Mouse (Mus musculus) heart, postnatal 14 days (tissue): ENCODE data around the gene Ctla4. TPM values are rescaled to one million over a fixed set of nuclear protein-coding genes. Genes with fewer than 3 reads are reported as not detected.

Source experiments
- DNase-seq, 2 experiments: peaks; one replicate each; pipeline ENCODE4 v3.0.0; 2021 to 2022
- intact Hi-C: fragments of 180-260 bp; cut with DNase I; formaldehyde crosslinking; loops from one replicate; pipeline ENCODE4 v1.15.1; 2025
- total RNA-seq, 2 experiments: library from RNA; stranded (reverse); gene quantifications; 2 replicates each; pipeline ENCODE4 v1.2.3; 2021

Ctla4 gene
- total RNA-seq, 2 experiments from 2014 or later = 0.22 to 0.54 TPM

GRCm38 (mm10) chr1:60954759-60955158 lies 68.0 kb downstream of the Ctla4 start:
- intact Hi-C loops = loop anchor here (10.0 kb wide), 3 partner anchors 240 to 550 kb away; partner anchors contain the start of genes Abi2, Cd28 and Raph1
- DNase-seq = peak in 1 of 2 experiments; percentile 53

GRCm38 (mm10) chr1:60955186-60955585 lies 68.4 kb downstream of the Ctla4 start:
- DNase-seq = no peak
- intact Hi-C loops = loop anchor here (10.0 kb wide), 3 partner anchors 240 to 550 kb away; partner anchors contain the start of genes Abi2, Cd28 and Raph1

GRCm38 (mm10) chr1:60956196-60956595 lies 69.4 kb downstream of the Ctla4 start:
- intact Hi-C loops = loop anchor here (10.0 kb wide), 3 partner anchors 241 to 551 kb away; partner anchors contain the start of genes Abi2, Cd28 and Raph1
- DNase-seq = no peak

- intact Hi-C loops = loop anchor here (10.0 kb wide), 3 partner anchors 243 to 553 kb away; partner anchors contain the start of genes Abi2, Cd28 and Raph1
- no peak for DNase-seq
Observed at GRCm38 (mm10) chr1:60958287-60958686, 71.5 kb downstream of the Ctla4 start.

- intact Hi-C loops = loop anchor here (10.0 kb wide), 3 partner anchors 244 to 554 kb away; partner anchors contain the start of genes Abi2, Cd28 and Raph1
Observed at GRCm38 (mm10) chr1:60959246-60959645, 72.4 kb downstream of the Ctla4 start.

GRCm38 (mm10) chr1:60960451-60960850 lies 73.7 kb downstream of the Ctla4 start:
- intact Hi-C loops = loop anchor here (2.0 to 10.0 kb wide), 2 partner anchors 98 to 666 kb away; no protein-coding TSS in a partner anchor
- DNase-seq = peak; percentile 51 to 64

More at GRCm38 (mm10) chr1:60959246-60959645, 72.4 kb downstream of the Ctla4 start:
- no peak for DNase-seq

- intact Hi-C loops = loop anchor here (2.0 to 10.0 kb wide), 2 partner anchors 98 to 666 kb away; no protein-coding TSS in a partner anchor
- DNase-seq = peak; percentile 71 to 80
Observed at GRCm38 (mm10) chr1:60961080-60961479, 74.3 kb downstream of the Ctla4 start.

GRCm38 (mm10) chr1:60962095-60962494 lies 75.3 kb downstream of the Ctla4 start:
- intact Hi-C loops = loop anchor here (10.0 kb wide), 1 partner anchor 667 kb away; no protein-coding TSS in a partner anchor
- DNase-seq = no peak

Other genes with a start within 250 kb of the Ctla4 start
- 1 to 10 TPM; 6.7 to 7.6 TPM for gene Cd28, start 170.2 kb upstream of the Ctla4 start, total RNA-seq
- gene Icos, start 90.9 kb downstream of the Ctla4 start, total RNA-seq = under 1 TPM; 0.12 to 0.37 TPM